Mouse (Mus musculus): ENCODE measurements at regions not wholly inside any gene's neighbourhood (a gene's known extent, or its start where the extent isn't known, plus 50 kb on each side); places are given as distances from the start of the nearest gene placed in this dataset.

DNA sequence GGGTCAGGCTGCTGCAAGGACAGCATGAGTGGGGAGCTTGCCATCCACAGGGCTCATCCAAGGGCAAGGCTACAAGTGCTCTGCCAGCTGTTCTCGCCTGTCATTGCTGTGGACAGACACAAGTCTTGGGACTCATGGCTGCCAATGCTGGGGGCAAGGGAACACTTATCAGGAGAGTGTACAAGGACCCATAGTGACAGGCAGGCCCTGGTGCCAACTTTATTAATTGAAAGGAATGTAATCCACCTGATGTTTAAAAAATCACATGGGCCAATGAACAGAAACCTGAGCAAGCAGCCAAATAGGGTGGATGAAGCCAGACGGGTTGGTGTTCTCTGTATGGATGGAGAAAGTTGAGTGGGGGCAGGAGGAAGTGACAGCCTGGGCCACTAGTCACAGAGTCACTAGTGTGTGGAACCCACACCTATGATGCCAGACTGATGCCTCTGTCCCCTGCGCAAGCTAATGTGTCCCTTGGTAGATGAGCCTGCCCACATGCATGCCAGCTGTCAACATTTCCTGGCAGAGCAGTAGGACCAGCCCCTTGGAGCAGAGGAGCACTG is 161.6 kb upstream of the Ppp2r3a start:
- no peaks in the 10 kb centered on the region for H3K27me3 ChIP-seq (replicated peaks; ENCODE audit: control insufficient read depth, insufficient read depth, low read length)
- ATAC-seq (no peak), DNase-seq (ENCODE audit: low spot score) (no peak)
- no peaks in the 10 kb centered on the region for H3K36me3 ChIP-seq (ENCODE audit: control insufficient read depth, insufficient read depth, low read length)
- H3K4me2 ChIP-seq (ENCODE audit: low read length) = no peak overlapping the region
- H3K4me3 ChIP-seq (ENCODE audit: low read depth, low read length) = no peak overlapping the region
- 81% methylated on average over 3 of the region's 3 CpGs for WGBS
- no peak overlapping the region for H3K27ac ChIP-seq (ENCODE audit: low read depth, low read length)
- no peaks in the 10 kb centered on the region for H3K9me3 ChIP-seq (replicated peaks; ENCODE audit: control insufficient read depth, low read length)
- H3K9ac ChIP-seq (ENCODE audit: low read length) = no peak overlapping the region
- no peaks in the 10 kb centered on the region; the same call in 1 of the 2 replicates for H3K4me1 ChIP-seq (ENCODE audit: control insufficient read depth, insufficient read depth, low read length)

DNA sequence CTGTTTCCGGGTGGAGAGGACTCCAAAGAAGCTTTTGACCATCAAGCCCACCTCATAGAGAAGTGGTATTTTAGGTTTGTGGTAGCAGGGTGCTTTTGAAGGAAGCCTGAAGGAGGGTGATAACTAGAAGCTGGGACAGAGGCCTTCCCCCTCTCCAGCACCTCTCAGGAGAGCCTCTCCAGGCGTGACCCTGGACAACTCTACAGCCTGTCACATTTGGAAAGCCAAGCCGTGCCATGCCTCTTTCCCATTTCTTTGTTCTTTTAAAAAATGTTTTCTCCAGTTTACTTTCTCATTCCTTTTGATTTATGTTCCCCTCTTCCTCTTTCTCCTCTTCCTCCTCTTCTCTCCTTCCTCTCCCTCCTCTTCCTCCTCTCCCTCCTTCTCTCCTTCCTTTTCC is 160.4 kb upstream of the Ppp2r3a start:
- no peak overlapping the region for H3K4me2 ChIP-seq (ENCODE audit: low read length)
- H3K9ac ChIP-seq (ENCODE audit: low read length) = no peak overlapping the region
- H3K27ac ChIP-seq (ENCODE audit: low read depth, low read length) = peak overlapping the region; percentile 14; the same call in 1 of the 2 replicates
- no peaks in the 10 kb centered on the region for H3K36me3 ChIP-seq (ENCODE audit: control insufficient read depth, insufficient read depth, low read length)
- H3K4me3 ChIP-seq (ENCODE audit: low read depth, low read length) = no peak overlapping the region
- no peak for DNase-seq (ENCODE audit: low spot score)
- H3K27me3 ChIP-seq (replicated peaks; ENCODE audit: control insufficient read depth, insufficient read depth, low read length) = no peaks in the 10 kb centered on the region
- no peaks in the 10 kb centered on the region for H3K9me3 ChIP-seq (replicated peaks; ENCODE audit: control insufficient read depth, low read length)
- 90% methylated on average over 3 of the region's 3 CpGs for whole genome bisulfite sequencing
- no peak for ATAC-seq
- H3K4me1 ChIP-seq (ENCODE audit: control insufficient read depth, insufficient read depth, low read length) = peaks cover 11% of the 10 kb centered on the region

DNA sequence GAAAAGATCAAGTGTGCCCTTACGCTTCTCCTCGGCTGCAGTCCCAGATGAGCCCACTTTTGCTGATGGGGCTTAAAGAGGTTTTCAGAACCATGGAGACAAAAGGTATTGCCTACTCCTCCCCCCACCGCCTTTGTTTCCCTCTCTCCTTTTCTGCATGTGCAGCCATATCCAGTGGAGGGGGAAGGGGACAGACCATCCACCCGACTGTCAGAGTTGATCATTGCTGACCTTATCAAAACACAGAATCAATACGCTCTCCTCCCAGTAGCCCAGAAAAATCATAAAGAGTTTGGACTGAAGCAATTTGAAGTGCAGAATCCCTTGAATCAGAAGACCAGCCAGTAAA is 159.9 kb upstream of the Ppp2r3a start:
- Histone ChIP-seq H3K9ac (ENCODE audit: low read length) (no peak overlapping the region), H3K27me3 (replicated peaks; ENCODE audit: control insufficient read depth, insufficient read depth, low read length) (no peaks in the 10 kb centered on the region), H3K9me3 (replicated peaks; ENCODE audit: control insufficient read depth, low read length) (no peaks in the 10 kb centered on the region), H3K4me3 (ENCODE audit: low read depth, low read length) (no peak overlapping the region), H3K36me3 (ENCODE audit: control insufficient read depth, insufficient read depth, low read length) (no peaks in the 10 kb centered on the region), H3K4me2 (ENCODE audit: low read length) (no peak overlapping the region), H3K4me1 (ENCODE audit: control insufficient read depth, insufficient read depth, low read length) (peaks cover 15% of the 10 kb centered on the region), H3K27ac (ENCODE audit: low read depth, low read length) (peak overlapping the region; percentile 14; the same call in 1 of the 2 replicates)
- DNase-seq (ENCODE audit: low spot score) = no peak
- 68% methylated on average over 5 of the region's 5 CpGs for WGBS
- no peak for ATAC-seq

- no peak overlapping the region for H3K4me2 ChIP-seq (ENCODE audit: low read length)
- no peaks in the 10 kb centered on the region for H3K9me3 ChIP-seq (replicated peaks; ENCODE audit: control insufficient read depth, low read length)
- H3K27ac ChIP-seq (ENCODE audit: low read depth, low read length) = no peak overlapping the region; the same call in 1 of the 2 replicates
- 73% methylated on average over 21 of the region's 21 CpGs for WGBS
- H3K4me3 ChIP-seq (ENCODE audit: low read depth, low read length) = no peak overlapping the region
- DNase-seq (ENCODE audit: low spot score) = peak; percentile 36
- peaks cover 15% of the 10 kb centered on the region for H3K4me1 ChIP-seq (ENCODE audit: control insufficient read depth, insufficient read depth, low read length)
- H3K36me3 ChIP-seq (ENCODE audit: control insufficient read depth, insufficient read depth, low read length) = no peaks in the 10 kb centered on the region
- ATAC-seq = no peak
- no peak overlapping the region for H3K9ac ChIP-seq (ENCODE audit: low read length)
- no peaks in the 10 kb centered on the region for H3K27me3 ChIP-seq (replicated peaks; ENCODE audit: control insufficient read depth, insufficient read depth, low read length)
These were observed 159.4 kb upstream of the Ppp2r3a start for GRCm38 (mm10) chr9:101410783-101411531.

DNA sequence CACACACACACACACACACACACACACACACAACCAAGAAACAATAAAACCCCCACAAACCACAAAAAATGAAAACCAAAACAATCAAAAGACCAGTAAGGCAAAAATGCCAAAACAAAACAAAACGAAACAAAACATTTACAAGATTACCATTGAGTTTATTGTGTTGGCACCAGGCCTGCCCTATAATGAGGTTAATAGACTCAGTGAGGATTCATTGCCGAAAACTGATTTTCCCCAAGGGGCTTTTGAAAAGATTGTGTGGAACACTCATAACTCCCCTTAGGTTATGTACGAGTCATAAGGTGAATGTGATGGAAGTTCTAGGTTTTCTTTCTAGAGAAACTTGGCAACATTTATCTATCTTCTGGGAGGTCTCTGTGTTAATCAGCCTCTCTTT is 158.8 kb upstream of the Ppp2r3a start:
- Histone ChIP-seq H3K27me3 (replicated peaks; ENCODE audit: control insufficient read depth, insufficient read depth, low read length) (no peaks in the 10 kb centered on the region), H3K9me3 (replicated peaks; ENCODE audit: control insufficient read depth, low read length) (no peaks in the 10 kb centered on the region), H3K36me3 (ENCODE audit: control insufficient read depth, insufficient read depth, low read length) (no peaks in the 10 kb centered on the region), H3K4me2 (ENCODE audit: low read length) (no peak overlapping the region), H3K9ac (ENCODE audit: low read length) (no peak overlapping the region), H3K4me3 (ENCODE audit: low read depth, low read length) (no peak overlapping the region), H3K27ac (ENCODE audit: low read depth, low read length) (no peak overlapping the region), H3K4me1 (ENCODE audit: control insufficient read depth, insufficient read depth, low read length) (peaks cover 15% of the 10 kb centered on the region)
- DNase-seq (ENCODE audit: low spot score) (no peak), ATAC-seq (no peak)
- 65% methylated on average over 3 of the region's 3 CpGs for WGBS

DNA sequence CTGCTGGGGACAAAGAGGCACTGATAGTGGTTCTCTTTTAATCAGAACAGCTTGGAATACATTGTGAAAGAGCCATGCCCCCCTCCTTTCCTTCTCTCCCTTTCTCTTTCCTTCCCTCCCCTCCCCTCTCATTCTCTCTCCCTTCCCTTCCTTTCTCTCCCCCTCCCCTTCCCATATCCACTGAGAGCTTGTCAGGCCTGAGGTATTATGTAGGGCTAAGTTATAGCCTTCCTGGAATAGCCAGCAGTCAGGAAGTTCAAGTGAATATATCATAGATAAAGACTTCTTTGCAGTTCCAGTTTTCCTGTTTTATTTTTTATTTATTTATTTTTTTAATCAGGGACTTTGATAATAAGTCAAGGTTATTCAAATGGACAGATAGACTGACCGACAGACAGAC is 156.5 kb upstream of the Ppp2r3a start:
- Histone ChIP-seq H3K27ac (ENCODE audit: low read depth, low read length) (peak overlapping the region; percentile 88), H3K4me2 (ENCODE audit: low read length) (no peak overlapping the region), H3K36me3 (ENCODE audit: control insufficient read depth, insufficient read depth, low read length) (no peaks in the 10 kb centered on the region), H3K9ac (ENCODE audit: low read length) (no peak overlapping the region), H3K4me3 (ENCODE audit: low read depth, low read length) (no peak overlapping the region), H3K4me1 (ENCODE audit: control insufficient read depth, insufficient read depth, low read length) (peaks cover 17% of the 10 kb centered on the region), H3K27me3 (replicated peaks; ENCODE audit: control insufficient read depth, insufficient read depth, low read length) (no peaks in the 10 kb centered on the region), H3K9me3 (replicated peaks; ENCODE audit: control insufficient read depth, low read length) (no peaks in the 10 kb centered on the region)
- DNase-seq (ENCODE audit: low spot score) = no peak
- WGBS = 98% methylated on average over 1 of the region's 1 CpGs
- no peak for ATAC-seq

GRCm38 (mm10) chr9:101407141-101407540 is 155.5 kb upstream of the Ppp2r3a start:
- Histone ChIP-seq H3K4me2 (ENCODE audit: low read length) (0 out of 2 replicates have a peak overlapping the region, but pooled peaks have one; percentile 9), H3K36me3 (ENCODE audit: control insufficient read depth, insufficient read depth, low read length) (no peaks in the 10 kb centered on the region), H3K27me3 (replicated peaks; ENCODE audit: control insufficient read depth, insufficient read depth, low read length) (no peaks in the 10 kb centered on the region), H3K4me1 (ENCODE audit: control insufficient read depth, insufficient read depth, low read length) (peaks cover 17% of the 10 kb centered on the region), H3K4me3 (ENCODE audit: low read depth, low read length) (no peak overlapping the region), H3K9ac (ENCODE audit: low read length) (no peak overlapping the region), H3K27ac (ENCODE audit: low read depth, low read length) (peak overlapping the region; percentile 88), H3K9me3 (replicated peaks; ENCODE audit: control insufficient read depth, low read length) (no peaks in the 10 kb centered on the region)
- peak; percentile 58 for ATAC-seq
- 34% methylated on average over 5 of the region's 5 CpGs for WGBS
- peak; percentile 92 for DNase-seq (ENCODE audit: low spot score)

DNA sequence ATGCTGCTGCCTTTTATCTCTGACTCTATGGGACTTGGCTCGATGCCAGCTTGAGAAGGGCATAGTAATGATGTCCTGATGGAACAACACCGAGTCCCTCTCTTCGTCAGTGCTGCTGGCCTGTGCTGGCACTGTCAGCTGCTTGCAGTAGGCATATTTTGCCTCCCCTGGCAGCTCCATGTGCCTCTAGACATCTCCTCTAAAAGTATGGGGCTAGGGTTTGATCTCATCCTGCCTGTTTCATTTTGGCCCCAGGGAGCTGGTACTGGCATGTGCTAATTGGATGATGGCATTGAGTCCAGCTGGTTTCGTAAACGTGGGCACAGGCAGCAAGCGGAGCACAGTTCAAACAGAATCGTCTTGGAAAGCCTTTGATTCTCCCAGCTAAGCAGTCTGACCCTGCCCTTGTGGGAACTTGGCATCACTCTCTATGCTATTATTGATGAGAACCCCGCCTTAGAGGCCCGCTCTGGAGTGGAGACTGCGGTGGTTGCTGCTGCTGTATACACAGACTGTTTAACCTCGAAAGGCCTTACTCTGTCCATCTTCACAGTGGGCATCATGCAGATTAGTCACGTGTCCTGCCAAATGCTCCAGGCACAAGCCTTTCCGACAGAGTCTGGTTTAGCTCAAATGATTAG is 153.0 kb upstream of the Ppp2r3a start:
- H3K4me1 ChIP-seq (ENCODE audit: control insufficient read depth, insufficient read depth, low read length) = peaks cover 17% of the 10 kb centered on the region
- H3K9ac ChIP-seq (ENCODE audit: low read length) = no peak overlapping the region
- H3K9me3 ChIP-seq (replicated peaks; ENCODE audit: control insufficient read depth, low read length) = no peaks in the 10 kb centered on the region
- no peak overlapping the region for H3K4me2 ChIP-seq (ENCODE audit: low read length)
- DNase-seq (ENCODE audit: low spot score) = peak; percentile 93
- no peak overlapping the region for H3K4me3 ChIP-seq (ENCODE audit: low read depth, low read length)
- H3K36me3 ChIP-seq (ENCODE audit: control insufficient read depth, insufficient read depth, low read length) = no peaks in the 10 kb centered on the region
- peak; percentile 88 for ATAC-seq
- no peaks in the 10 kb centered on the region for H3K27me3 ChIP-seq (replicated peaks; ENCODE audit: control insufficient read depth, insufficient read depth, low read length)
- WGBS = 11% methylated on average over 13 of the region's 13 CpGs
- no peak overlapping the region; the same call in 1 of the 2 replicates for H3K27ac ChIP-seq (ENCODE audit: low read depth, low read length)

GRCm38 (mm10) chr9:101404034-101404433 is 152.4 kb upstream of the Ppp2r3a start:
- no peaks in the 10 kb centered on the region for H3K27me3 ChIP-seq (replicated peaks; ENCODE audit: control insufficient read depth, insufficient read depth, low read length)
- H3K4me3 ChIP-seq (ENCODE audit: low read depth, low read length) = no peak overlapping the region
- ATAC-seq (no peak), DNase-seq (ENCODE audit: low spot score) (no peak)
- no peak overlapping the region; the same call in 1 of the 2 replicates for H3K27ac ChIP-seq (ENCODE audit: low read depth, low read length)
- H3K4me2 ChIP-seq (ENCODE audit: low read length) = no peak overlapping the region
- H3K9me3 ChIP-seq (replicated peaks; ENCODE audit: control insufficient read depth, low read length) = no peaks in the 10 kb centered on the region
- H3K9ac ChIP-seq (ENCODE audit: low read length) = no peak overlapping the region
- peaks cover 17% of the 10 kb centered on the region for H3K4me1 ChIP-seq (ENCODE audit: control insufficient read depth, insufficient read depth, low read length)
- H3K36me3 ChIP-seq (ENCODE audit: control insufficient read depth, insufficient read depth, low read length) = no peaks in the 10 kb centered on the region
- 29% methylated on average over 3 of the region's 3 CpGs for WGBS
